Mouse (Mus musculus) thymus, adult 2 months (tissue): ENCODE measurements at regions not wholly inside any gene's neighbourhood (a gene's known extent, or its start where the extent isn't known, plus 50 kb on each side); places are given as distances from the start of the nearest gene placed in this dataset.

Experiments used
- CTCF ChIP-seq: fragments of 200-500 bp; IDR thresholded peaks from 2 replicates; pipeline ENCODE4 v1.5.1; 2012; ENCODE audit warnings: mild to moderate bottlenecking, control low read depth, low read length, moderate library complexity, borderline replicate concordance; ENCODE audit not compliant: control insufficient read depth, poor library complexity, insufficient read depth; ENCODE audit errors: extremely low read depth
- POLR2A ChIP-seq: fragments of 200-500 bp; IDR thresholded peaks from 2 replicates; pipeline ENCODE4 v1.6.1; 2012; ENCODE audit warnings: mild to moderate bottlenecking, low read length, control low read depth, moderate library complexity; ENCODE audit not compliant: control insufficient read depth, poor library complexity, insufficient read depth; ENCODE audit errors: extremely low read depth

DNA sequence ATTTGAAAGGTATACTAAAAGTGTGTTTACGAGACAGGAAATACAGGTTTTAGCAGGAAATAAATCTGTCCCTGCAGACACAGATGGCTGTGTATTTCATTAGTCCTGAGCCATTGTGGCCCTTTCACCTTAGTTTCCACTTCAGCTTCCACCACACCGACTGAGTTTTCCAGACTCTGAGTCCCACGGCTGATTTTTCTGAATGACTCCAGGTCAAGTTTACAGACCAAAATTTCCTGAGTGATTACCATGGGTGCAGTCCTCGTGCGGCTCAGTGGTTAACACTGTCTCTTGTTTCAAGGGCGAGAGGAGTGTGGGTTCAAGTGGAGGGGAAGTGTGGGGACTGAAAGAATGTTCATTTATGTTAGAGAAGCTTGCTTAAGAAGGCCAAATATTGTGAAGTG, 365.1 kb upstream of the Arglu1 start:
- TF ChIP-seq CTCF = no peak
- no peak for TF ChIP-seq POLR2A
